Mouse (Mus musculus): ENCODE measurements at regions not wholly inside any gene's neighbourhood (a gene's known extent, or its start where the extent isn't known, plus 50 kb on each side); places are given as distances from the start of the nearest gene placed in this dataset.
A peak's percentile ranks its signal among the peaks of the same experiment; 100 is the strongest.

DNA sequence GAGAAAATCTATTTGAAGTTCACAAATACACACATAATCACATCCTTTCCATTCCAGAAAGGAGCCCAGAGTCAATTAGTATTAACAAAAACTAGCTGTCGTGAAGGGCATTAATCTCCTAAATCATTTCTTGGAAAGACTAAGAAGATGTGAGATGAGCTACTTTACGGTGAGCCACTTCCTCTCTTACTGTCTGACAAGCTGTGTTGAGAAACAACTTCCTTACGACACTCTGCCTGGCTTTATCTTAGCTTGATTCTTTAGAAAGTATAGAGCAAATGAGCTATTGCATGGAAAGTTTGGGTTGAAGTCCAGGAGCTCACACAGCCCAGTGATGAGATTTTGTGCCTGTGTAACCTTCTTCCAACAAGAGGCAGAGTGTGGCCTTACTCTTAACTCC, 85.2 kb upstream of the Tmem150c start:
- DNase-seq: no peak

DNA sequence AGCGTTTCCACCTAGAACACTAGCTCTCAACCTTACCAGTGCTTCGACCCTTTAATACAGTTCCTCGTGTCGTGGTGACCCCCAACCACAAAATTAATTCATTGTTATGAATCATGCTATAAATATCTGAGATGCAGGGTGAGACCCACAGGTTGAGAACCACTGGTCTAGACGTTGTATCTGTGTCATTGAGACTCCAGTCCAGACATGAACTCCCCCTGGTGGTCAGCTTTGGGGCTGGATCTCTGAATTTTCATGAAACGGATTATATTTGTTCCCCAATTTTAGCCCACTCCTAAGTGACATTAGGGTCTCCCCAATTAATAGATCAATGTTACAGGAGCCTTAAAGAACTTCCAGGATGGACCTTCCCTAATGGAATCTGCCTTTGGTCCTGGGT, 81.3 kb upstream of the Tmem150c start:
- peak; percentile 68 for DNase-seq

DNA sequence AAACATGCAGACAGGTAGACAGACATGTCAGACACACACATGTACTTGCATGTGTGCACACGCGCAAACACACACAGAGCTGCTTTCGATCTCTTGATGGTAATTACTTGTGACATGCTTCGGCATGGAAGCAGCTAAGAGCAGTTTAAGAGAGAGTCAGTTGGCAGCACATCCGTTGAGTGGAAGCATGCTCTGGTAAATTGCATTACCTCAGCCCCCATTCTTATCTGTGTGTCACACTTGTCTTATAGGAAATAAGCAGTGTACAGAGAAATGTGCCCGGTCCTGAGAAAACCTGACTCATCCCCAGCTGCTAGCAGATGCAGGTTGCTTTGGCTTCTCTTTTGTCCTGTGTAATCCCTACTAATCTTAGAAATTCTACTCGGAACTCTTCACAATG, 80.0 kb upstream of the Tmem150c start:
- DNase-seq: no peak

DNA sequence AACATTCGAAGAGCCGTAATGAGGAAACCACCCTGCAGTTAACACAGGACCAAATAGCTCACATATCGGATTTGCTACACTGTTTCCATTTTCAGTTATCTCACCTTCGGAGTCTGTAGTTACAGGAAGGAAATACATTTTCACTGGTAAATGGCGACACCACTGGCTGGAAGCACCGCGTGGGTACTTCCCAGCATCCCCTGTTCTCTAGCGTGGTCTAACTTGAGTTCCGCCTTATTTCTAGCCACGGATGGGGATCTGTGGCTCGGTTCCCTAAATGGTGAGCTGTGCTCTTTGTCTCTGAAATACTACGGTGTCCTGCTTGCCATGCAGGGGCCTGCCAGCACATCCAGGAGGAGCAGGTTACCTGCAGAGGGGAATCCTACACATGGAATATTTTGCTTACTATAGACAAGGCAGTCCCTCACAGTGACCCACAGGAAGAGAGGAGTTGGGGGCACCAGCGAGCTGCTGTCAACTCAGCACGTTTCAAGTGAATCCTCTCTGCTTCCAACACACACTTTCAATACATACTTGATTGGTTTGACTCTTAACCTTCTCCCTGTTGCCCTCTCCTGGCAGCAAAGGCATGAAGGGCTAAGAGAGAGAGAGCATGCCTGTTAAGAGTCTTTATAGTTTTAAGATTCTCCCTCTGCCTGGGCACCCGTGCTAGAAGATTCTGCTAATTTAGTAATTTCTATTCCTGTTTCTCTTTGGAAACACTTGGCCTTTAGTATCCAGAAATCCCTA, 78.9 kb upstream of the Tmem150c start:
- DNase-seq: no peak

DNA sequence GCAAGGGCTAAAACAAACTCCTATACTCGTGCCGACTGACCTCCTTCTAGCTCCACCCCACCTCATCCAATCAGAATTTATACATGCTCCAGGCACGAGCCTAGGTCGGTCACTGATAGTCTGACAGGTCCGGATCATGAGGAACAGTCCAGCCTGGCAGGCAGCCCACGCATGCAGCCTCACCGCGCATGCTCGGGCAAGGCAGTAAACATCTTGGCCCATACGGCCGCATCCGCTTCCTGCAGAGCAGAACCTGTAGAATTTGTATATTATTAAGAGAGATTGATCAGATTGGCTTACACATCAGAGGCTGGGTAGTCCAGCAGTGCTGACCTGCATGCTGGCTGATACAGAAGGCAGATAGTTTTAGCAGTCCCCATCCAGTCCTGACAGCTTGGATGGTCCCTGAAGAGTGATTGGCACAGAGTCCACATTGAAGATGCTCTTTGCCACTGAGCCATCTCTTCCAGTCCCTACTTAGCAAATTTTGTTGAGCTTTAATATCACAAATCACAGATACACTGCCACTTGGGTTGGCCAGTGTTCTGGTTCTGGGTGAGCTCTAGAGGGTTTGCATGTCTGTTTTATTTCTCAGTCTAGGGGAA, 78.2 kb upstream of the Tmem150c start:
- DNase-seq: no peak

DNA sequence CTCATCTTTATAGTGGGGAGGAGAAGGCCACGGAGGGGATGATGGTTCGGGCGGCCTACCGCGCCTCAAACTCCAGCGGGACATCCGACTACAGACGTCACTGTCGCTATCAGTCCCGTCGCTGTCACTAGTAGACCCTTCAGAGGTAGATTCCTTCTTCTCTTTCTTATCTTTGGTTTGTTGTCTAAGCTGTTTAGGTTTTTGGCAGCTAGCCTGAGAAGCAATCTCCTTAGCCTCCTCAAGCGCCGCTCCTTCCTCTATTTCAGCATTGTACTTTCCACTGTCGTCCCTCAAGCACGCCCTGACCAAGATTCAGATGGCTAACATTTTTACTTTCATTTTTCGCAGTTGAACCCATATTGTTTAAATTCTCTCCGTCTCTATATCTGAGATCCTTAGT, 76.7 kb upstream of the Tmem150c start:
- DNase-seq: no peak

DNA sequence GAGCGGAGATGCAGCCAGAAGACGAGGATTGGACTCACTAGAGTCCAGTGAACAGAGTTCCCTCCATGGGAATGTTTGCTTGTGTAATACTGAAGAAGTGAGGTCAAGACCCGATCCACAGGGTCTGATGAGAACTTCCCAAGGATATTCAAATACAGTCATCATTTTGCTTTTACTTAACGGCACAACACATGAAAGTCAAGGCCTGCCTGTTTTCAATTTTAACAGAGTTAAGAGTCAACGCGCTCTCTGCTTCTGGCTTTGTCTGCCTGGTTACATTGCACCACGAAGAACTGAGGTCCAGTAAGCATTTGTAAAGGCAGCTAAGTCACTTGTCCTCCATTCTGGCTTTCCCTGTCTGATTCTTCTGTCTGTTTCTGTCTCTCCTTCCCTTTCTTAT, 72.5 kb upstream of the Tmem150c start:
- DNase-seq: no peak

DNA sequence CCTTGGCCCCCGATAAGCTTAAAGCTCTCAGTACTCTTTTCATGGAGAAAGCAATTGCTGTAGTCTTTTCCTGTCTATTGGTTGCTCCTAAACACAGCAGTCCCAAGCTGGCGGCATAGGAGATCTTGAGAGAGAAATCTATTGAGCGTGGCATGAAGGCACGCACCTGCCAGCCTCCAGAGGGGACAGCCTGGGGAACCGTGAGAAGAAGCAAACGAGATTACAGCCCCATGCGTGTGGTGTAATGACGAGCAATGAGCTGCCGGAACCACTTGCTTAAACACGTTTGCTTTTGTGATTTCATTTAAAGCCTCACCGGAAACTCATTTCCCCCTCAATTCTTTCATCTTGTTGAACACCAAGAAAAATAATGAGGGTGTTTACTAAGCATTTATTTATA, 72.0 kb upstream of the Tmem150c start:
- no peak for DNase-seq

DNA sequence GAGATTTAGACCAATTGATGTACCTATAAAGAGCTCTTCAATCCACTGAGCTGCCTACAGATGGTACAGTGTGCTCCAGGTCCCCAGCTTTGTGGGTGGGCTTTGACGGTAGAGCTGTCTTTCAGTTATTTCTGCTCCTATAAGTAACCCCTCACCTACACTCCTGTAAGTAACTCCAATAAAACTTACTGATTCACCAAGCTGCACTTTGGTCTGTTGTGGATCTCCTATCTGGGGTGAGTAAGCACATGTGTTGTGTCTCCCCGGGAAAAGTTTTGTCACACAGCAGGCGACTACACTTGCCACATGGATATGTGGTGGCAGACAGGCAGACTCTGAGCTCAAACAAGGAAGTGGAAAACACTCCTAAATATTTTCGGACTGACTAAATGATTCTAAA, 70.4 kb upstream of the Tmem150c start:
- no peak for DNase-seq

DNA sequence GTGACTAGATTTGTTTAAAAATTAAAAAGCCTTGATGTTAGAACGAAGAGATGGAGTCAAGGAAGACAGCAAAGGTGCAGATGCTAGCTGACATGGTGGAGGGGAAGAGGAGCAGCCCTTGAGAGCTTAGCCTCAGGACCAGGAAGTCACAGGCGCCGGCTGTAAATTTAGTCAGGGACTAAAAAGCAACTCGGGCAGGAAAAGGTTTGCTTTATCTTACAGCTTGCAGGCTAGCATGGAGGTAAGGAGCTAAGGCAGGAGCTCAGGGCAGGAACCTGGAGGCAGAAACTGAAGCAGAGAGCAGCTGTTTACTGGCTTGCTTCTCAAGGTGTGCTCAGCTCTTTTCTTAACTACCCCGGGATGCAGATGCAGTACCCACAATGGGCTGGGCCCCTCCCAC, 68.3 kb upstream of the Tmem150c start:
- no peak for DNase-seq

DNA sequence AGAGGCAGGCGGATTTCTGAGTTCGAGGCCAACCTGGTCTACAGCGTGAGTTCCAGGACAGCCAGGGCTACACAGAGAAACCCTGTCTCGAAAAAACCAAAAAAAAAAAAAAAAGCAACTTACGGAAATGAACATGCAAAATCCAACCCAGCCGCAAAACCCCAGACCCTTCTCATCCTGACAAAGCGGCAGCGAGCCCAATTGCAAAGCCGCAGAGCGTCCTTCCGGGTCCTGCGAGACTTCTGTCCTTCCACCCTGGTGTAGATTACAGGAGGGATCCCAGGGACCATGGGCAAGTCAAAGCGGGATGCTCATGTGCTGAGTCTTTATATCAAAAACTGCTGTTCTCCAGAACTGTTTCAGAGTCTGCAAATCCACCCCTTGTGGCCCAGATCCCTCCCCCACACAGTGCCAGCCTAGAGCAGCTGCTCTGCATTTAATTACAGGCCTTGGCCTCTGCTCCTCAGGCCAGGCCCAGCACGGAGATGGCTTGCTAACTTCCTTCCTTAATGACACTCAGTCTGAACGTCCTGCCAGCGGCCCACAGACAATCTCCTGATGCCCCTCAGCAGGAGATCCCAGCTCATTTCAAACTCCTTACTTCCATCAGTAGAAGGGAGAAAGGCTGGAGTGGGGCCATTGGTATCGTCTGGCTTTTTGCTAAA, 67.1 kb upstream of the Tmem150c start:
- DNase-seq: no peak

DNA sequence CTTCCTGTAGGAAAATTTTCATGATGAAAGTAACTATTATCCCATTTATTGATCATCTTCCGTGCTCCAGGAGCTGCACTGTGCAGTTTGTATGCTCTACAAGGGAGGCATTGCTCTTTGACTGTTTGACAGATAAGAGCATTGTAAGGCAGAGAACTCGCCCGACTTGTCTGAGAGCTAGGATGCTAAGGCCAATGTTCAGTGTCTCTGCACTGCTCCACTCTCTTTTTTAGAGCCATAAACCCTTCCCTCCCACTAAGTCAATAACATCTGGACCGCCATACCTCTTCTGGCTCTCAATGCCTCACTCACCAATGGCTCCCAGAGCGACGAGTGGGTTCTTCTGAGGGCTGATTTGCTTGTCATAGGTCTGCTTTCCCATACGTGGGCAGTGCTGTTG, 65.9 kb upstream of the Tmem150c start:
- DNase-seq: no peak

DNA sequence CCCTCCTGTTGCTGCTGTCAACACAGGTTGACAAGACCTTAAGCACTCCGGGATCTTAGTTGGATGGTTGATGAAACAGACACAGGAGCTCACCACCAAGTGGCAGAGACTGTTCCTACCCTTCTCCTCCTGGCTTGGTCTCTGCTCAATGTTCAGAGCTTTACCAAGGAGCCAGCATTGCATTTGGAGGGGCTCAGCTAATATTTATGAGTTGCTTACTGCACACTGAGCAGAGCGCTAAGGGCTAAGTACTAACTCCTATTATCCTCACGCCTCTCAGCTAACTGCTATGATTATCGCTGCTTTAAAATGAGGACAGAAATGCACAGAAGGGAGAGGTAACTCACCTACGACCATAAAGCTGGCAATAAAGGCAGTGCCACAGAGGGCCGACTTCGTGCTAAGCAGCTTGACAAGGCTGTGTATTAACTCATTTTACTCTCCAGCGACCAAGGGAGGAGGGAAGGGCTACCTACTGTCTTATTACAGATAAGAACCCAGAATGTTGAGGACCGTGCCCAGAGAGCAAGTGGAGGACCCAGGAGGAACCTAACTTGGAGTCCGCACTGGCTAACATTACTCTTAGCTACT, 65.3 kb upstream of the Tmem150c start:
- no peak for DNase-seq

DNA sequence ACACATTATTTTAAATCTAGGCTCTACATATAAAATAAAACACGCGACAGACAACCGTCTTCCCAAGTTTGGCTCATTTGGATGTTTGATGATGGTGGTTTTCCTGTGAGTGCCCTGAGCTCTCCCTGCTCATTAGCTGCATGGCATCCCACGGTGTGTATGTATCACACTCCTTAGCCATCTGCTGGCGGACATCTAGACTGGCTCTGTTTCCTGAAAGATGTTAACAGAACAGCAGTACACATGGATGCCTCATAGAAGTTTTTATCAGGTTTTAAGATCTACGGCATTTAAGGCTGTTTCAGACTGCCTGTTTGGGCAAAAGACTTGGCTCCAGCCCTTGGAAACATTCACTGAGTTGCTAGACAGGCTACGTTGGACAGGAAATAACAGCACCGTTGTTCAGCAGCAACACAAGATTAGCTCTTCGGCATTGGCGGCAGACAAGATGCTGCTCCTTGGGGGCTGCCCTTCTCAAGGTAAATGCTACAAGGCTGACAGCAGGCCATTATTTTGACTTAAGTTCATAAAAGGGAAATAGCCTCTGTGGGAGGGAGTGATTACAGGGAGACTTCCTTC, 61.5 kb upstream of the Tmem150c start:
- no peak for DNase-seq

DNA sequence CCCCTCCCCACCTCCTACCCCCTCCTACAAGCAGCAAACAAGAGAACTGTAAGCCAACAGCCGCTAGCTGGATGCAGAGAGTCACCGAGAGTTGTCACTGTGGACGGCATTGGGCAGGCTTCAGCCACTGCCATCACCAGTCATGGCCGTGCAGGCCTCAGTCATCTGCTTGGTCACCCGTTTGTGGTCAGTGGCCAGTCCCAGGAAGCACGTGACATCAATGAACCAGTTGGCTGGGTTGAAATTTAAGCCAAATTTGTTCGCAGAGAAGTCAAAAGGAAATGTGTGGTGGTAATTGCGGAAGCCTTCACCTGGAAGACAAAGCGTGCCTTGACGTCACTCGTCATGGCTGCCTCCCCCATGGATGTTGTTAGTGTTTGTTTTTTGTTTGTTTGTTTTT, 60.7 kb upstream of the Tmem150c start:
- DNase-seq: no peak

DNA sequence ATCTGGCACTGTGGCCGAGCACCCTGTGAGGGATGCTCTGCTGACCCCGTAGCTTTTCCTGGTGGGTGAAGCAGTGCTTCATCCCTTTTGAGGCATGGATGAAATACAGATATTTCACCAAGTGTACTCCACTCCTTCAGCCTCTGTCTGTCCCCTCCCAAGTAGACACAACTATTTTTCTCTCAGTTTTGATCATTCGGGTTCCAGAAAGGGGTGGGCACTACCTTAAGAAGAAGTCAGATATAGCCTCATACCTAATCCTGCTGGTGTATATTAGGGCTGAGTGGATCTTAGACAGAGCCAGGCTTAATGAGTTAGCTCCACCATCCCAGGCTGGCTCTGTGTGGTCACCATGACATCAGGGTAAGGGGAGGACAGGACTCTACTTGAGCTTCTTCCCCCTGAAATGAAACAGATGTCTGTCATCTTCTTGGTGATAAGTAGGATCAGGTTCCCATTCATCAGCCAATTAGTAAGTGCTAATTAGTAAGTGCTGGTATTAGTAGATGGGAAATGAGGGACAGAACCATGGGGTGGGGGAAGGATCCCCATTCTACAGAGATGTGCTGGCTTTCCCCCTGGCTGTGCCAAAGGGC, 58.7 kb upstream of the Tmem150c start:
- no peak for DNase-seq

DNA sequence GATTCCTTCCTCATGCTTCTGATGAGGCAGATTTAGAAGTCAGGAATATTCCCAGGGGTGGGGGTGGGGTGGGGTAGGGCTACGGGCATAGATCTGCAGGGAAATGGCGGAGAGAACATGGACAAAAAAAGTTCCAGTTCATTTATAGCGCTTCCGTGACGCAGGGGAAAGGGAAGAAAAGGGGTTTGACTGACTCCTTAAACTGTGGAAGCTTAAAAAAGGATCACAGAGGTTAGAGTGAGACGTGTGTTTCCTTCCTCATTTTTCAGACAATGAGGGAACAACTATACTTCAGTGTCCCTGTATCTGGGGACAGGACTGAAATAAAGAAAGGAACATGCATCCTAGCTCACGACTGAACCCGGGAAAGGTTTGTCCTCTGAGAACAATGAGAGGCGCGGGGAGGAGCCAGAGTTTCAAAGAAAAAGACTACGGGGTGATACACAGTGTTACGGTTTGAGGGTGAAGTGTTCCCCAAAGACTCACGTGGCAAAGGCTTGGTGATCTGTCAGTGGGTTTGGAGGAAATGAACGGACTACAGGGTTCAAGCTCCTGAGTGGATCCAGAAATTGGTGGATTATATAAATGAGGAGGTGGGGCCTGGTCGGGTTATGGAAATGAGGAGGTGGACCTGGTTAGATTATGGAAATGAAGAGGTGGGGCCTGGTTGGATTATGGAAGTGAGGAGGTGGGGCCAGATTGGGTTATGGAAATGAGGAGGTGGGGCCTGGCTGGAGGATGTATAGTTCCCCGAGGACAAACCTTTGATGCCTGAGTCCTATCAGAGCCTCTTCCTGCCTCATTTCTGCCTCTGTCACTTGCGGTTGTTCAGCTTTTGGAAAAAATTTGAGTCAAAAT, 57.8 kb upstream of the Tmem150c start:
- DNase-seq: no peak

DNA sequence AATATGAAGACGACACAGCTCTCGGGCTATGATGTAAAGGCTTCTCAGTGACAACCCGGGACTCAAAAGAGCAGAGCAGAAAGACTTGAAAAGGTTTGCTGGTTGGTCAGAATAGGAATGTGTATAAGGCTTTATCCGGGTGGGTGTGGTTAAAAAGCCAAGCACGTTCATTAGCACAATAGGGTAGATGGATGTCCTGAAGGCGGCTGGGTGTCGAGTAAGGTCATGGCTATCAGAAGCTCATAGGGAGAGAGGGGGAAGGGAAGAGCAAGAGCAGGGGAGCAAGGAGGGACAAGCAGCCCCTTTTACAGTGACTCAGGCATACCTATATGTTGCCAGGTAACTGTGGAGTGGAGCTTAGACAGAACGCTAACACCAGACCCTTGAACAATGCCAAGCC, 54.3 kb upstream of the Tmem150c start:
- DNase-seq: no peak

DNA sequence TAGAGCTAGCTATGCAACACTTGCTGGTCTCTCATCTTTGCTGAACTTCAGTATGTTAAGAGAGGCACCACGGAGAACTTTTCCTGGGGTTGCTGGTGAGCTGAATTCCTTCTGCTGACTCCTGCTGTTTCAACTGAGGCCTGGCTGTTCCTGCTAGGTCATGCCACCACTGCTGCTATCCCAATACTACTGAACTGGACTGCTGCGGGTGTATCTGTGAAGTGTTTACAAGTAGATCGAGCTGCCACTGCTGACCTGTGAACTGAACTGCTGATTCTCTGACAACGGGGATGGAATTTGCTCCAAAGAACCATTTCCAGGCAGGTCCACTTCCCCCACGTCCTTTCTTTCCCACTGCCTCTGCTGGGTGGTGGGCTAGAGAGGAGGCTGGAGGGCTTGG, 51.1 kb upstream of the Tmem150c start:
- DNase-seq: no peak
